Mouse (Mus musculus) lung, postnatal 0 days (tissue): ENCODE data around the gene Cd22.

Experiments
- CTCF ChIP-seq: IDR thresholded peaks from 2 replicates; pipeline ENCODE4 v1.5.1; 2016; ENCODE audit warnings: antibody characterized with exemption, mild to moderate bottlenecking
- EP300 ChIP-seq: IDR thresholded peaks from 2 replicates; pipeline ENCODE4 v1.6.1; 2016; ENCODE audit warnings: antibody characterized with exemption, mild to moderate bottlenecking, control low read depth

GRCm38 (mm10) chr7:30829428-30829827 is 50.7 kb downstream of the Cd22 start:
- no peak for TF ChIP-seq CTCF
- TF ChIP-seq EP300: no peak
